14 mouse cellular contexts compared by ENCODE assay signal in genomic region chr1:106513890-106514643, GRCm38 (mm10).
DNase-seq lines count a peak whose midpoint lies in the region; ATAC-seq lines count a peak whose summit lies in the region.
"Had no signal": no experiment of that assay in that cellular context is flagged by ENCODE, and none has a peak within 500 bp of the region (broad histone marks: within the 10 kb centered on the region; RNA-seq: fewer than 3 reads in every experiment).

No protein-coding gene starts in this region.

- 0 out of 2 replicates have a peak, but pooled peaks have one; percentile 27 for ATAC-seq in forebrain, embryonic 13.5 days
- ATAC-seq in forebrain, embryonic 15.5 days (replicated peaks): no peak
- ATAC-seq in hindbrain, embryonic 14.5 days (ENCODE audit: low FRiP score): no peak
- no peak for ATAC-seq in hindbrain, embryonic 13.5 days (ENCODE audit: low FRiP score)
- ATAC-seq in midbrain, embryonic 15.5 days (replicated peaks): peak; percentile 28; the same call in 1 of the 2 replicates
- no peak for ATAC-seq in midbrain, embryonic 14.5 days (ENCODE audit: low FRiP score, low TSS enrichment)
- no peak for ATAC-seq in megakaryocyte, adult 5-6 weeks (ENCODE audit: poor library complexity, severe bottlenecking)
- ATAC-seq in megakaryocyte progenitor cell, adult 5-6 weeks (replicated peaks; ENCODE audit: poor library complexity): no peak
- ATAC-seq: intestine, postnatal 0 days had no signal

- no peaks in the 10 kb centered on the region for H3K4me1 ChIP-seq in forebrain, embryonic 13.5 days
- H3K4me1 ChIP-seq in forebrain, embryonic 15.5 days: no peaks in the 10 kb centered on the region
- H3K4me1 ChIP-seq in hindbrain, embryonic 14.5 days (replicated peaks; ENCODE audit: control insufficient read depth, insufficient read depth, low read length): no peaks in the 10 kb centered on the region
- H3K4me1 ChIP-seq in hindbrain, embryonic 13.5 days (replicated peaks): no peaks in the 10 kb centered on the region
- no peaks in the 10 kb centered on the region for H3K4me1 ChIP-seq in midbrain, embryonic 15.5 days
- H3K4me1 ChIP-seq in midbrain, embryonic 14.5 days (ENCODE audit: control insufficient read depth, insufficient read depth, low read length): no peaks in the 10 kb centered on the region

- H3K9ac ChIP-seq in forebrain, embryonic 13.5 days: no peak overlapping the region
- H3K9ac ChIP-seq in forebrain, embryonic 15.5 days (replicated peaks): no peak overlapping the region
- H3K9ac ChIP-seq in hindbrain, embryonic 14.5 days: no peak overlapping the region
- H3K9ac ChIP-seq in hindbrain, embryonic 13.5 days: no peak overlapping the region
- H3K9ac ChIP-seq in midbrain, embryonic 15.5 days: no peak overlapping the region
- H3K9ac ChIP-seq in midbrain, embryonic 14.5 days (replicated peaks; ENCODE audit: low read length): no peak overlapping the region
- H3K9ac ChIP-seq: heart, embryonic 13.5 days had no signal

- peak; percentile 34 for DNase-seq in hindbrain, embryonic 14.5 days (ENCODE audit: low spot score)
- DNase-seq in midbrain, embryonic 14.5 days: no peak
- DNase-seq: cerebellum, adult 11-12 months; gastrocnemius, postnatal 14 days; right cerebral cortex, postnatal 4 days had no signal

- no peak overlapping the region for H3K4me3 ChIP-seq in forebrain, embryonic 13.5 days
- H3K4me3 ChIP-seq in forebrain, embryonic 15.5 days: no peak overlapping the region
- H3K4me3 ChIP-seq in hindbrain, embryonic 14.5 days (replicated peaks; ENCODE audit: low read length): no peak overlapping the region
- H3K4me3 ChIP-seq in hindbrain, embryonic 13.5 days: no peak overlapping the region
- no peak overlapping the region for H3K4me3 ChIP-seq in midbrain, embryonic 15.5 days
- no peak overlapping the region for H3K4me3 ChIP-seq in midbrain, embryonic 14.5 days (replicated peaks; ENCODE audit: low read depth, low read length)
- H3K4me3 ChIP-seq: heart, embryonic 13.5 days had no signal

- WGBS in forebrain, embryonic 13.5 days: 41% methylated on average over 7 of the region's 7 CpGs
- 38% methylated on average over 7 of the region's 7 CpGs for WGBS in forebrain, embryonic 15.5 days
- 26% methylated on average over 7 of the region's 7 CpGs for WGBS in hindbrain, embryonic 14.5 days
- WGBS in hindbrain, embryonic 13.5 days: 31% methylated on average over 7 of the region's 7 CpGs
- WGBS in midbrain, embryonic 15.5 days: 30% methylated on average over 7 of the region's 7 CpGs
- WGBS in midbrain, embryonic 14.5 days: 33% methylated on average over 7 of the region's 7 CpGs

- H3K36me3 ChIP-seq in forebrain, embryonic 13.5 days (ENCODE audit: poor library complexity, severe bottlenecking): no peaks in the 10 kb centered on the region
- no peaks in the 10 kb centered on the region for H3K36me3 ChIP-seq in forebrain, embryonic 15.5 days
- no peaks in the 10 kb centered on the region for H3K36me3 ChIP-seq in hindbrain, embryonic 14.5 days (replicated peaks; ENCODE audit: control insufficient read depth, insufficient read depth)
- H3K36me3 ChIP-seq in hindbrain, embryonic 13.5 days: no peaks in the 10 kb centered on the region
- no peaks in the 10 kb centered on the region for H3K36me3 ChIP-seq in midbrain, embryonic 15.5 days (replicated peaks)
- no peaks in the 10 kb centered on the region for H3K36me3 ChIP-seq in midbrain, embryonic 14.5 days (ENCODE audit: control insufficient read depth, insufficient read depth, low read length)
- H3K36me3 ChIP-seq: heart, embryonic 13.5 days had no signal

- H3K4me2 ChIP-seq in forebrain, embryonic 13.5 days: no peak overlapping the region
- H3K4me2 ChIP-seq in forebrain, embryonic 15.5 days (replicated peaks): no peak overlapping the region
- H3K4me2 ChIP-seq in hindbrain, embryonic 14.5 days (replicated peaks): no peak overlapping the region
- H3K4me2 ChIP-seq in hindbrain, embryonic 13.5 days: no peak overlapping the region
- no peak overlapping the region for H3K4me2 ChIP-seq in midbrain, embryonic 15.5 days
- H3K4me2 ChIP-seq in midbrain, embryonic 14.5 days (ENCODE audit: low read length): no peak overlapping the region
- H3K4me2 ChIP-seq: heart, embryonic 13.5 days had no signal

- no peaks in the 10 kb centered on the region for H3K9me3 ChIP-seq in forebrain, embryonic 13.5 days (replicated peaks)
- H3K9me3 ChIP-seq in forebrain, embryonic 15.5 days: no peaks in the 10 kb centered on the region
- H3K9me3 ChIP-seq in hindbrain, embryonic 14.5 days (ENCODE audit: control insufficient read depth, low read length): no peaks in the 10 kb centered on the region
- H3K9me3 ChIP-seq in hindbrain, embryonic 13.5 days: no peaks in the 10 kb centered on the region
- H3K9me3 ChIP-seq in midbrain, embryonic 15.5 days: no peaks in the 10 kb centered on the region
- no peaks in the 10 kb centered on the region for H3K9me3 ChIP-seq in midbrain, embryonic 14.5 days (ENCODE audit: control insufficient read depth, low read length)
- H3K9me3 ChIP-seq: heart, embryonic 13.5 days had no signal

- no peaks in the 10 kb centered on the region for H3K27me3 ChIP-seq in forebrain, embryonic 13.5 days
- H3K27me3 ChIP-seq in forebrain, embryonic 15.5 days: no peaks in the 10 kb centered on the region
- H3K27me3 ChIP-seq in hindbrain, embryonic 14.5 days (ENCODE audit: control insufficient read depth, insufficient read depth, low read length): no peaks in the 10 kb centered on the region
- H3K27me3 ChIP-seq in hindbrain, embryonic 13.5 days: no peaks in the 10 kb centered on the region
- H3K27me3 ChIP-seq in midbrain, embryonic 15.5 days (replicated peaks): no peaks in the 10 kb centered on the region
- H3K27me3 ChIP-seq in midbrain, embryonic 14.5 days (ENCODE audit: control insufficient read depth, insufficient read depth, low read length): no peaks in the 10 kb centered on the region
- H3K27me3 ChIP-seq: heart, embryonic 13.5 days had no signal

- H3K27ac ChIP-seq in forebrain, embryonic 13.5 days: no peak overlapping the region
- H3K27ac ChIP-seq in forebrain, embryonic 15.5 days (replicated peaks): no peak overlapping the region
- H3K27ac ChIP-seq in hindbrain, embryonic 14.5 days: no peak overlapping the region
- H3K27ac ChIP-seq in hindbrain, embryonic 13.5 days: no peak overlapping the region
- H3K27ac ChIP-seq in midbrain, embryonic 15.5 days: no peak overlapping the region
- no peak overlapping the region for H3K27ac ChIP-seq in midbrain, embryonic 14.5 days (replicated peaks; ENCODE audit: low read depth, low read length)
- H3K27ac ChIP-seq: heart, embryonic 13.5 days; macrophage had no signal

Comparison
In these comparisons a context has a peak if more than half of its experiments do, and no peak if none do; other contexts are left out.
1. ATAC-seq: peak in forebrain, embryonic 13.5 days (single experiment) and midbrain, embryonic 15.5 days (single experiment); none in forebrain, embryonic 15.5 days (single experiment), hindbrain, embryonic 14.5 days (single experiment), hindbrain, embryonic 13.5 days (single experiment), midbrain, embryonic 14.5 days (single experiment), megakaryocyte, adult 5-6 weeks (single experiment) and megakaryocyte progenitor cell, adult 5-6 weeks (single experiment).